Mouse (Mus musculus): ENCODE data around the gene Slc51b.

Gene Slc51b

GRCm38 (mm10) chr9:65422760-65423501 is at the start of gene Slc51b:
Gene Slc51b (minus strand): TSS chr9:65422955.
- no peak for DNase-seq (ENCODE audit: low spot score)

DNA sequence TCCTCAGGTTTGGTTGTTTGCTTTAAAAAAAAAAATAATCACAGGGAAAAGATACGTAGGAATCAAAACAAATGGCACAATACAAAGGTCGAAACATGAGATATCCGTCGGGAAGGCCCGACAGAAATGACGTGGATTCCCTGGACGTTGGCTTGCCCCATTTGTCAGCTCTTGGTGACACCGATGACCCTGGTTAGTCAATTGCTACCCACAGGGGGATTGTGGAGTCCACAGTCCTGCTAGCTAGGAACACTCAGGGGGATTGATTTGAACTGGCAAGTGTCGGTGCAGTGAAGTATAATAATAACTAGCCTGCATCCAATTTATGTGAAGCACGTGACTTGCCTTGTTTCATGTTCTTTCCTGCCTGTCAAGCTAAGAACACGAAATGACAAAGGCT is 44.9 kb upstream of the Slc51b start:
- DNase-seq (ENCODE audit: low spot score), result no peak

DNA sequence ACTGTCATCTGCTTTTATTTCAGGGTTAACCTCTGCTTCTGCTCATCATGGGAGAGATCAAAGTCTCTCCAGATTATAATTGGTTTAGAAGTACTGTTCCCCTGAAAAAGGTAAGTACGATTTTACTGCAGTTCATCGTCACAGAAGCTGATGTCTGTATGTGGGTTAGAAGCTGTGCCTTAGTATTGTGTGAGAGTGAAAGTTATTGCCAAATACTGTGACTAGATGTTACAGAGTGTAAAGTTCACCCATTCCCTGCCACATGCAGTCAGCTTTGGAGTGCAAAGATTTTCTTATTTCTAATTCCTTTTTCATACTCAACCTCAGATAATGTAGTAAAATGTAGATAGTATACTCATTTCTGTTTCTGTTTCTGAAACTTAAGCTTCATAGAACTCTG is 42.5 kb upstream of the Slc51b start:
- DNase-seq (ENCODE audit: low spot score), result no peak

GRCm38 (mm10) chr9:65464161-65464560 is 41.4 kb upstream of the Slc51b start:
- no peak for DNase-seq (ENCODE audit: low spot score)

DNA sequence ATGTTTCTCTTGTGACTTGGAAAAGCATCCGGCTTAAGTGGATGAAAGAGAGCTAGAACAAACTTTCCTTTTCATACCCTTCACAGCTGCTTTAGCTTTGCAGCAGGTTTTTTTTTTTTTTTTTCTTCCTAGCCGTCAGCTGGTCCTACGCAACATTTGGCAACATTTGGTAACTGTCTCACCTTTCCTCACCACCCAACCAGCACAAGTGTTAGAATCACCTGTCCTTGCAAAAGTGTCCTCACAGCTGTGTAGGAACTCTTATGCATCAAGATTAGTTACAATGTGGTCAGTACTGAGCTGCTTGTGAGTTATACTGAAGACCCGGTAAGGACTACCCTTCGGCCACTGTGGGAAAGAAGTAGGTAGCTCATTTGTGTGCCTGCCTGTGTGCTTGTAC is 39.8 kb upstream of the Slc51b start:
- no peak for DNase-seq (ENCODE audit: low spot score)

GRCm38 (mm10) chr9:65460732-65461442 is 38.1 kb upstream of the Slc51b start, which contains the start of gene Spg21:
Gene Spg21 (plus strand): TSS chr9:65460947.
- peak; percentile 86 for DNase-seq (ENCODE audit: low spot score)

DNA sequence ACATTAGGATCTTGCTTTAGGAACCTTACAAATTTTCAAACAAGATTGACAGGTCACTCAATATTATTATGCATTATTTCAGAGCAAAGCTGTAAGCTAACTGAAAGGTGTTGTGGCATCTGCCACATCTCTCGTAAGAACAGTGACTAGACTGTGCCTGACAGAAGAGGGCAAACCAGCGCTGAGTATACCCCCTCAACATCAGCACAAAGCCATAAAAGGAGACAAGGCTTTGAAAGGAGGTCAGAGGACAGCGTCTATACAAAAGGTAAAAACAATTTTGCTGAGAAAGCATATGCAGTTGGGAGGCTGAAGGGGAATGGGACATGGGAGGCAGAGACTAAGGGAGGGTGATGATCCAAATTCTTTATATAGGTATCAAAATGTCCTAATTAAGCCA is 37.4 kb upstream of the Slc51b start:
- no peak for DNase-seq (ENCODE audit: low spot score)

DNA sequence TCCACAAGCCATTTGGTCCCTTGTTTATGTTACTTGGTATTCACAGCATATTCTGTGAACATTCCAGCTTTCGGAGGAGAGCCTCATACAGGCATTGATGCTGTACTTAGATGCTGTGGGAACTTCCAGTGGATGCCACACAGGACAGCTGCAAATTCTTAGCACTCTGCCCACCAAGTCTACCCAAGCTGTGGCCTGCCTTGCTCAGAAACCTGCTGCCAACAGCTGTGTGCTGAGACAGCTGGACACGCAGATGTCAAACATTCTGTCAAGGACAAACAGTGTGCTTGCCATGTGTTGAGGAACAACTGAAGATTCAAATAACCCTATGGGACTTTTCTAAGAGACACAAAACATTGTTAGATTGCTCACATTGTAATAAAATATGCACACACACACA is 36.2 kb upstream of the Slc51b start:
- DNase-seq (ENCODE audit: low spot score), result no peak

DNA sequence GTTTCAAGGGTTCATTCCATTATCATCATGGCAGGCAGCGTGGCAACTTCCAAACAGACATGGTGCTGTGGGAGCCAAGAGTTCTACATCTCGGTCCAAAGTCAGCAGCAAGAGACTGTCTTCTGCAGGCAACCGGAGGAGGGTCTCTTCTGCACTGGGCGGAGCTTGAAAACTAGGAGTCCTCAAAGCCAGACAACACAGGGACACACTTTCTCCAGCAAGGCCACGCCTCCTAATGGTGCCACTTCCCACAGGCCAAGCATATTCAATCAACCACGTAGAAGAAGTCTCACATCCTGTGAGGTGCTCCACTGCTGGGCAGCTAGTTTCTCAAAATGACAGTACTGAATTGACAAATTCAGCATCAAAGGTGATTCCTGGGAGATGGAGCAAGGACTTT is 25.2 kb upstream of the Slc51b start:
- no peak for DNase-seq (ENCODE audit: low spot score)

- no peak for DNase-seq (ENCODE audit: low spot score)
These were observed 21.9 kb upstream of the Slc51b start for GRCm38 (mm10) chr9:65444692-65445091.

GRCm38 (mm10) chr9:65435671-65436301 is 13.0 kb upstream of the Slc51b start, which contains the start of gene Mtfmt:
Gene Mtfmt (plus strand): TSS chr9:65435782.
- DNase-seq (ENCODE audit: low spot score), result peak; percentile 95

DNA sequence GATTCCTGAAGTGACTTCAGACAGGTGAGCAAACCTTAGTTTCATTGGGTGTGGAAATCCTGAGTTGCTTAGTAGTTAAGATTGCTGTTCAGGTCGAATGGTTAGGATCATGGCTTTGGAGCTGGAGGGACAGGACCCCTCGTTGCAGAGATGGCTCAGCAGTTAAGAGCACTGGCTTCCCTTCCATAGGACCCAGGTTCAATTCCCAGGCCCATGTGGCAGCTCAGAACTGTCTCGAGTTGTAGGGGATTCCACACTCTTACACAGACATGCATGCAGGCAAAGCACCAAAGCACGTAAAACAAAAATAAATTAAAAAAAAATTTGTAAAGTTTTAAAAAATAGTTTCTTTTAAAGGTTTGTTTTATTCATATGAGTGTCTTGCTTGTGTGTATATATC is 12.5 kb upstream of the Slc51b start:
- DNase-seq (ENCODE audit: low spot score), result no peak

- DNase-seq (ENCODE audit: low spot score), result peak; percentile 48
These were observed 11.4 kb upstream of the Slc51b start for GRCm38 (mm10) chr9:65434140-65434539.

DNA sequence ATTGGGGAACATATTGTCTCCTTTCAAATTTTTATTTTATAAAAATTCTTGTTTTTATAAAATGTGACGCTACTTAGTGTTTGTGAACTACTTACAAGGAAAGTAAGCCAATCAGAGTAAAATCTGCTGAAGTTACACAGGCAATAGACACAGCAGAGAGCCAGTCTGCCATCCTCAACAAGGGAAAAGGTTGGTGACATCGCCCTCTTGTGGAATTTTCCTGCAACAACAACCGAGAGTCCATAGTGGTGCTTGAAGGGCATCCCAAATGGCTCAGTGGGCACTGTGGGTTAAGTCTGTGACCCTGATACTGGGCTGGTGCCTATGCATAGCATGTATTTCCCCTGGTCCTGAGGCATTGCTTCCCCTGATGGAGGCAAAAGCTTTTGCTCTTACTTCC is 9.5 kb upstream of the Slc51b start:
- DNase-seq (ENCODE audit: low spot score), result peak; percentile 51

DNA sequence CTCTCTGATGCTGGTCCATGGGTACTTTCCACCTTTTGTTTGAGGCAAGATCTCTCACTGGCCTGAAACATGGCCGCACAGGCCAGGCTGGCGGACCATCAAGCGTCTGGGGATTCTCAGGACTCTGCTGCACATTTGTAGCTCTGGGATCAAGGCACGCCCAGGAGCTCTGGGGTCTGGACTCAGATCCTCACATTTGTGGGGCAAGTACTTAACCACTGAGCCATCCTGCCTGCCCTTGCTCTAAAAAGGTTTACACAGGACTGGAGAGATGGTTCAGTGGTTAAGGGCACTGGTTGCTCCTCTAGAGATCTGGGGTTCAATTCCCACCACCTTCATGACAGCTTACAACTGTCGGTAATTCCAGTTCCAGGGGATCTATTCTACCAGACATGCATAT is 8.2 kb upstream of the Slc51b start:
- DNase-seq (ENCODE audit: low spot score), result no peak

DNA sequence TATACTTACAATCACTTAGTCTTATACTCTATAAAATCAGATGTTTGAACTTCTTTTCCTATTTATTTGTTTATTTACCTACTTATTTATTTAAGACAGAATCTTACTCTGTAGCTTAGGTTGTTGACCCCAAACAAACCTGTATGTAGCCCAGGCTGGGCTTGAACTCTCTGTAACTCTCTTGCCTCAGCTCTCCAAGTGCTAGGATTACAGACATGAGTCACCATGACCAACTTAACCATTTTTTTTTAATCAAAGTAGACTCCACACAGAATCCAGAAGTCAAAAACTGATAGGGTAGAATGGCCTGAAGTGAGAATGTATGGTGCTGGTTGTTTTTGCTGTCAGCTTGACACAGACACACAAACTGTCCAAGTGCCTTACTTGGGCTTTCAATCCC is 7.6 kb upstream of the Slc51b start:
- DNase-seq (ENCODE audit: low spot score), result no peak

DNA sequence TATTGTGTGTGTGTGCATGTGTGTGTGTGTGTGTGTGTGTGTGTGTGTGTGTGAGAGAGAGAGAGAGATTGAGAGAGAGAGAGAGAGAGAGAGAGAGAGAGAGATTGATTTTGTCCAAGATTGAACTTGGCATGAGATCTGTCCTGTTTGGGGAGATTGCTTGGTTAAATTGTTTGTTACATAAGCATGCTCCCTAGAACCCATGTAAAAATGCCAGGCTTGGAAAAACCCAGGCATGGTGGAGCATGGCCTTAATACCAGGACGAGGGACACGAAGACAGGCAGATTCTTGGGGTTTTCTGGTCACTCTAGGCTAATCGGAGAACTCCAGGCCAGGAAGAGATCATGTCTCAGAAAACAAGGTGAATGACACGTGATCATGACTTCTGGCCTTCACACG is 5.2 kb upstream of the Slc51b start:
- DNase-seq (ENCODE audit: low spot score), result no peak

DNA sequence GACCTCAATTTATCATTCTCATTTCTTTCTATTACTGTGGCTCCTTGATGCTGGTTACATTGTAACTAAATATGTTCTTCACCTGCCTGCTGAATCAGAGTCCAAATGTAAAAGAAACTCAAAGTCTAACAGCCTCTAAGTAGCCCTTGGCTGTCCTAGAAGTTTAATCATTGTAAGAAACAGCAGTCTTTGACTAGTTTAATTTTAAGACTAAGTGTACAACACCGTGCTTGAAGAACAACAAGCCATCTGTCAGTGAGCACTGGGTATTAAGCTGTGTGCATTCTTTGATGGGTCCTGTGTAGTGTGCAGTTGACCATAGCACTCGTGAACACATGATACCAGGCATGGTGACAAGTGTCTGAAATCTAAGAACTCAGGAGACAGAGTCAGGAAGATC is 4.8 kb upstream of the Slc51b start:
- no peak for DNase-seq (ENCODE audit: low spot score)

DNA sequence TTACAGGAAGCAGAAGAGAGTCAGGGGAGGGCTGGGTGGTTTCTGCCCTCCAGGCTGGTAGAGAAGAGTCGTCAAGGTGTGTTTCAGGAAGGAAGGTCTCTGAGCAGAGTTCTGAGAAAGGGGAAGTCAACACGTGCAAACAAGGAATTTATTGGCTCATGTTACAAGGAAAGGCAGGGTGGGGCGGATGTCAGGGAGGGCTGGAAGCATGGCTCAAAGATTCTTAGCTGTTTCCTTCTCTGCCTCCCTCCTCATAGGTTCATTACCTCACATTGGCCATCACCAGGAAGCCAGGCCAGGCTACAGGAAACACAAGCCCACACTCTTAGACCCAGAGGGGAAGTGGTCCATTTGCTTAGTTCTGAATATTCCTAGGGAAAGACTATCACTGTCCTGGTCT is 1.6 kb upstream of the Slc51b start:
- no peak for DNase-seq (ENCODE audit: low spot score)

DNA sequence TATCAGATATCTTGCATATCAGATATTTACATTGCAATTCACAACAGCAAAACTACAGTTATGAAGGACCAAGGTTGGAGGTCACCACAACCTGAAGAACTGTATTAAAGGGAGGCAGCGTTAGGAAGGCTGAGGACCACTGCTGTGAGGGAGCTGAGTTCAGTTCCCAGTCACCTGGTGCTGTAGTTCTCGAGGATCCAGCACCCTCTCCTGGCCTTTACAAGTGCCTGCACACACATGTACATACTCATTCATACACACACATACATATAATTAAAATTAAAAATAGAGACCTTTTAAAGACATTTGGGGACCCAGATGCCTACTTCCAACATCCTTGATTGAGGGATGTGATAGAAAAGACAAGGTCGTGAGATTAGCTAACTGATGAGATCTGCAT is 3.1 kb downstream of the Slc51b start:
- DNase-seq (ENCODE audit: low spot score), result no peak

DNA sequence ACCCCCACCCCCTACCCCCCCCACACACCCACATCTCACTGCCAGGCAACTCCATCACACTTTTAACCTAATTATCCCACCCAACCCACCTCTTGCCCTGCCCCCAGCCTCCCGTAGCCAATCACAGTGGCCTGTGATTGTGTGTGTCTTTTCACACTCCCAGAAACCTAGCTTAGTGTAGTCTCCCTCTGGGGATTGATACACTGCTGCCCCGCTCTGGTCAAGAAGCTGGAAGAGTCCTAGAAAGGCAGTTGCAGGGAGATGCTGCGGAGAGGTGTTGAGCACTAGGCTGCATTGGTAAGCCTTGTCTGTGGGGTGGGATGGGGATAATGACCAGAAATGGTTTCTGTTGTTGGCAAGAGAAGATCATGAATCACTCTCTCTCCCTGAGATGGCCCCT is 5.0 kb downstream of the Slc51b start:
- no peak for DNase-seq (ENCODE audit: low spot score)

- no peak for DNase-seq (ENCODE audit: low spot score)
These were observed 11.4 kb downstream of the Slc51b start for GRCm38 (mm10) chr9:65411326-65411725.

DNA sequence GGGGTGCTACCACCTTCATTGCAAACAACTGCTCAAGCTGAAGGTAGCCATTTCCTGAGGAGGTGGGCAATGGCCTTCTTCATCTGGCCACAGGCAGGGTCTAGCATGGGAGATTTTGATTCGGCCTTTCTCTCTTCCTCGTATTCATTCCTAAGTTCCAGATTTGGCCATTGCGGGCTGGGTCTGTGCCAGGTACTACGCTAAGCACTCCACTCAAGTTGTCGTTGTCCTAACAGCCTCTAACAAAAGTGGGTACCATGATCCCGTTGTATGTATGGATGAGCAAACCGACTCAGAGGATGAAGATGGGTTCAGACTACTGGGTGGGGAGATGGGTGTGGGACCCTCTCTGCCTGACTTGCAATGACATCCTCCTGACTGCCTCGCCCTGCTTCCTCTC is 12.4 kb downstream of the Slc51b start:
- DNase-seq (ENCODE audit: low spot score), result no peak

Measured in spleen, adult 12 weeks (tissue).